In genomic region chr5:139150603-139151031, GRCm38 (mm10) we compare ENCODE assay signal across 8 mouse cellular contexts. TPM values are rescaled to one million over a fixed set of nuclear protein-coding genes. Genes with fewer than 3 reads are reported as not detected.
DNase-seq lines count a peak whose midpoint lies in the region; ATAC-seq and TF ChIP-seq lines count a peak whose summit lies in the region.

No protein-coding gene starts in this region.

- TF ChIP-seq POLR2A in brain, embryonic 14.5 days (IDR thresholded peaks at IDR 0.05; ENCODE audit: borderline replicate concordance, extremely low read depth, insufficient read depth, insufficient read length, poor library complexity, severe bottlenecking) = no peak

- H3K27ac ChIP-seq in forebrain, embryonic 14.5 days (ENCODE audit: low read depth, low read length) = no peak overlapping the region
- peak overlapping the region; percentile 74 for H3K27ac ChIP-seq in midbrain, embryonic 14.5 days (replicated peaks; ENCODE audit: low read depth, low read length)

- no peak for TF ChIP-seq CTCF in brain, embryonic 14.5 days (IDR thresholded peaks at IDR 0.05; ENCODE audit: borderline replicate concordance, extremely low read depth, insufficient read depth, insufficient read length)

- H3K4me2 ChIP-seq in forebrain, embryonic 14.5 days (ENCODE audit: low read length) = peak overlapping the region; percentile 91
- peak overlapping the region; percentile 93 for H3K4me2 ChIP-seq in midbrain, embryonic 14.5 days (ENCODE audit: low read length)

- no peak for ATAC-seq in forebrain, embryonic 14.5 days
- ATAC-seq in midbrain, embryonic 14.5 days (ENCODE audit: low FRiP score, low TSS enrichment) = peak; percentile 21; the same call in 1 of the 2 replicates

- peak; percentile 41 for DNase-seq in ovary, postnatal 36 days (ENCODE audit: low spot score)
- no peak for DNase-seq in ovary, adult 18-20 months (ENCODE audit: low spot score)
- peak; percentile 18 for DNase-seq in brain, embryonic 14.5 days (ENCODE audit: low read depth)
- no peak for DNase-seq in forebrain, embryonic 14.5 days (ENCODE audit: low spot score)
- DNase-seq in kidney, postnatal 36 days = peak; percentile 33 to 66
- DNase-seq in midbrain, embryonic 14.5 days = peak; percentile 44
- peak; percentile 82 for DNase-seq in testis, postnatal 14 days (ENCODE audit: low spot score)
- no peak for DNase-seq in ovary, postnatal 10 days (ENCODE audit: low spot score)

- H3K9me3 ChIP-seq in forebrain, embryonic 14.5 days (replicated peaks; ENCODE audit: control insufficient read depth, low read length) = no peaks in the 10 kb centered on the region
- H3K9me3 ChIP-seq in midbrain, embryonic 14.5 days (ENCODE audit: control insufficient read depth, low read length) = no peaks in the 10 kb centered on the region

- no peaks in the 10 kb centered on the region for H3K27me3 ChIP-seq in forebrain, embryonic 14.5 days (replicated peaks; ENCODE audit: control insufficient read depth, insufficient read depth, low read length)
- no peaks in the 10 kb centered on the region for H3K27me3 ChIP-seq in midbrain, embryonic 14.5 days (ENCODE audit: control insufficient read depth, insufficient read depth, low read length)

- H3K36me3 ChIP-seq in forebrain, embryonic 14.5 days (ENCODE audit: control insufficient read depth, insufficient read depth, low read length) = peaks cover 31% of the 10 kb centered on the region
- H3K36me3 ChIP-seq in midbrain, embryonic 14.5 days (ENCODE audit: control insufficient read depth, insufficient read depth, low read length) = peaks cover 34% of the 10 kb centered on the region

- H3K9ac ChIP-seq in forebrain, embryonic 14.5 days (ENCODE audit: low read length) = peak overlapping the region; percentile 75
- peak overlapping the region; percentile 69 for H3K9ac ChIP-seq in midbrain, embryonic 14.5 days (replicated peaks; ENCODE audit: low read length)

- peak overlapping the region; percentile 96 for H3K4me3 ChIP-seq in forebrain, embryonic 14.5 days (ENCODE audit: low read depth, low read length)
- peak overlapping the region; percentile 86 for H3K4me3 ChIP-seq in midbrain, embryonic 14.5 days (replicated peaks; ENCODE audit: low read depth, low read length)

- peaks cover 7% of the 10 kb centered on the region; the same call in 1 of the 2 replicates for H3K4me1 ChIP-seq in forebrain, embryonic 14.5 days (ENCODE audit: control insufficient read depth, insufficient read depth, low read length)
- peaks cover 14% of the 10 kb centered on the region for H3K4me1 ChIP-seq in midbrain, embryonic 14.5 days (ENCODE audit: control insufficient read depth, insufficient read depth, low read length)

- under 1% methylated on average over 45 of the region's 45 CpGs for WGBS in forebrain, embryonic 14.5 days
- under 1% methylated on average over 45 of the region's 45 CpGs for WGBS in midbrain, embryonic 14.5 days

RNA-seq across cellular contexts. Expression of gene Dnaaf5, which starts 0.6 kb away (rescaled TPM):
- 12.6 and 14.9 TPM in 2 replicates for polyA plus RNA-seq in brain, embryonic 14.5 days (2012; rRNA removed)
- 2.5 and 2.6 TPM in 2 replicates for polyA plus RNA-seq in forebrain, embryonic 14.5 days (2014; fragmentation: Nextera tagmentation; extraction: Ambion mirVana)
- polyA plus RNA-seq in midbrain, embryonic 14.5 days (2014; fragmentation: Nextera tagmentation; extraction: Ambion mirVana) = 2.9 and 4.0 TPM in 2 replicates

RNA-seq across cellular contexts. Expression of gene Prkar1b, which starts 0.8 kb away (rescaled TPM):
- 148 and 202 TPM in 2 replicates for polyA plus RNA-seq in brain, embryonic 14.5 days (2012; rRNA removed)
- polyA plus RNA-seq in forebrain, embryonic 14.5 days (2014; fragmentation: Nextera tagmentation; extraction: Ambion mirVana) = 93.8 and 128 TPM in 2 replicates
- 169 and 190 TPM in 2 replicates for polyA plus RNA-seq in midbrain, embryonic 14.5 days (2014; fragmentation: Nextera tagmentation; extraction: Ambion mirVana)

RNA-seq across cellular contexts. Expression of gene Sun1, which starts 49.8 kb away (rescaled TPM):
- polyA plus RNA-seq in brain, embryonic 14.5 days (2012; rRNA removed) = 72.7 and 75.2 TPM in 2 replicates
- polyA plus RNA-seq in forebrain, embryonic 14.5 days (2014; fragmentation: Nextera tagmentation; extraction: Ambion mirVana) = 44.4 and 49.0 TPM in 2 replicates
- polyA plus RNA-seq in midbrain, embryonic 14.5 days (2014; fragmentation: Nextera tagmentation; extraction: Ambion mirVana) = 41.8 and 48.3 TPM in 2 replicates

Comparison
In these comparisons a context has a peak if more than half of its experiments do, and no peak if none do; other contexts are left out.
1. DNase-seq: peak in ovary, postnatal 36 days (single experiment), brain, embryonic 14.5 days (single experiment), kidney, postnatal 36 days (2 of 2), midbrain, embryonic 14.5 days (single experiment) and testis, postnatal 14 days (single experiment); none in ovary, adult 18-20 months (single experiment), forebrain, embryonic 14.5 days (single experiment) and ovary, postnatal 10 days (single experiment).